Mouse (Mus musculus): ENCODE results near the gene Tnfsf12.

- TF ChIP-seq CTCF (IDR thresholded peaks at IDR 0.05; ENCODE audit: control insufficient read depth, insufficient read depth, insufficient replicate concordance, low read depth, low read length) (no peak), POLR2A (IDR thresholded peaks at IDR 0.05; ENCODE audit: control insufficient read depth, low read depth, low read length) (no peak)
Observed at GRCm38 (mm10) chr11:69665457-69665960, 30.1 kb downstream of the Tnfsf12 start.

All from testis, adult 2 months (tissue).